Mouse (Mus musculus) frontal cortex, postnatal 25 days (tissue): Measurements from ENCODE around the gene Mrln.

Experiments used
- DNase-seq, 2 experiments: peaks; one replicate each; pipeline ENCODE4 v3.0.0; 2022; ENCODE audit warnings: low spot score in 2 of 2

Gene Mrln

GRCm38 (mm10) chr10:70254666-70255065 is 50.2 kb downstream of the Mrln start:
- no peak for DNase-seq

DNA sequence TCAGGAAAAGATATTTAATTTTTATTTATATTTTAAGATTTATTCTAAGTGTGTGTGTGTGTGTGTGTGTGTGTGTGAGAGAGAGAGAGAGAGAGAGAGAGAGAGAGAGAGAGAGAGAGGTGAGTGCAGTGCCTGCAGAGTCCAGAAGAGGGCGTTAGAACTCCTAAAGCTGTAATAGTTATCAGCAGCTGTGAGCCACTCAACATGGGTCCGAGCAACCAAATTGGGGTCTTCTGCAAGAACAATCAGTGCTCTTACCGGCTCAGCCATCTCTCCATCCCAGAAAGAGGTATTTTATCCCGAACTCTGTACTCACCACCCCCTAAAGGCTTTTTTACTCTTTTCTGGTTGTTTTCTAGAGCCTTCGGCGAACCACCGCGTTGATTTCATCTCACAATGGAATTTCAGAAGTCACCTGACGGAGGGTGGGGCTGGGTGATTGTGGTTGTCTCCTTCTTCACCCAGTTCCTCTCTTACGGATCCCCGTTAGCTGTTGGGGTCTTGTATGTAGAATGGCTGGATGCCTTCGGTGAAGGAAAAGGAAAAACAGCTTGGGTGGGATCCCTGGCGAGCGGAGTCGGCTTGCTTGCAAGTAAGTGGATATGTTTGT is 51.2 kb downstream of the Mrln start:
- DNase-seq, result no peak

GRCm38 (mm10) chr10:70257029-70257428 is 52.6 kb downstream of the Mrln start:
- no peak for DNase-seq

GRCm38 (mm10) chr10:70260904-70261303 is 56.4 kb downstream of the Mrln start:
- DNase-seq, result no peak

GRCm38 (mm10) chr10:70262051-70262450 is 57.6 kb downstream of the Mrln start:
- DNase-seq, result no peak

DNA sequence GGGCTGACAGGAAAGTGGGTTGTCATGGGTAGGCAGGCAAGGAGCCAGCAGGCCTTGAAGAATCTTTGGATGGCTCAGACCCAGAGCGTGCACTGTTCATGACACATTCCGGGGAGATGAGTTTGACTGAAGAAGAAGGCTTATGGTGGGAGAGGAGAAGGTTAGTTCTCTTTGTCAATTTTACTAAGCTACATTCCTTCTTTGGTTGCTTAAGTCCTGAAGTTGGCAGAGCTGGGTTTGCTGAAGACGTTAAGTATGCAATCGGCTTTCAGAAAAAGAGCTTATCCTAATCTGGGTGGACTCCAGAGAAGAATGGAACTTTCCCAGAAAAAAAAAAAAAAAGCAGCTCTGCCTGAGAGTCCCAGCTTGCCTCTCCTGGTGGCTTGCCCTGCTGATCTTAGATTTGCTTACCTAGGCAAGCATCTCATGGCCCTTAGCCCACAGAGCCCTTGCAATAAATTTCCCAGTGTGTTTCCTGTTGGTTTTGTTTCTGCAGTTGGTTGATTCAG is 59.3 kb downstream of the Mrln start:
- no peak for DNase-seq

GRCm38 (mm10) chr10:70264337-70265036 is 60.0 kb downstream of the Mrln start:
- no peak for DNase-seq

DNA sequence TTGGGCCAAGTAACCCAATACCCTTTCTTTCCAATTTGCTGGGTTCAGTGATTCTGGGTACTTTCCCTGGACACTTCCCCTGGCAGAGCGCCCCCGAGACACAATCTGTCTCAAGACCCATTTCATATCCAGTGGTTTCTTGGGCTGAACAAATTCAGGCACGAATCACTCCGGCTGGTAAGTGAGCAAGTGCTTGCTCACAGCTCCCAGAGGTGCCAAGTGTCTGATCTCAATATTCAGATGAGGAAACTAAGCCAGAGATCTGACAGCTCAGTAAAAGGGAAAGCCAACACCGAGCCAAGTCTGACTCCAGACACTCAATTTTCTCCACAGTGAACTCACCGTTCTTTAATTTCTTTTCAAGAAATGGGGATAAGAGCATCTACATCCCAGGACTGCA is 62.0 kb downstream of the Mrln start:
- no peak for DNase-seq

- DNase-seq, result no peak
Measured at GRCm38 (mm10) chr10:70268581-70269446, 64.3 kb downstream of the Mrln start.
